Mouse (Mus musculus): ENCODE results near the gene Csk.

- TF ChIP-seq POLR2A (IDR thresholded peaks at IDR 0.05; ENCODE audit: control insufficient read depth in 1 of 2, insufficient read depth in 1 of 2, low read depth in 1 of 2, low read length in 2 of 2, poor library complexity in 1 of 2) (no peak), GABPA (IDR thresholded peaks at IDR 0.05; ENCODE audit: low read depth, low read length) (no peak), CTCF (IDR thresholded peaks at IDR 0.05 in 2 of 3, conservative IDR thresholded peaks at IDR 0.05 in 1 of 3; ENCODE audit: control insufficient read depth in 1 of 3, insufficient read depth in 1 of 3, low read depth in 2 of 3, low read length in 3 of 3, poor library complexity in 1 of 3, severe bottlenecking in 1 of 3) (no peak), EP300 (IDR thresholded peaks at IDR 0.05; ENCODE audit: low read depth in 1 of 2, low read length in 2 of 2) (no peak), RAD21 (IDR thresholded peaks at IDR 0.05; ENCODE audit: low read depth, low read length) (no peak), ELF1 (IDR thresholded peaks at IDR 0.05; ENCODE audit: low read depth, low read length) (no peak), ZC3H11A (IDR thresholded peaks at IDR 0.05; ENCODE audit: low read depth, low read length) (no peak), MEF2A (IDR thresholded peaks at IDR 0.05; ENCODE audit: extremely low read depth, insufficient replicate concordance, low read depth, low read length, poor library complexity, severe bottlenecking) (no peak), TBP (IDR thresholded peaks at IDR 0.05; ENCODE audit: low read depth, low read length) (no peak), GATA1 (IDR thresholded peaks at IDR 0.05; ENCODE audit: low read depth, low read length) (no peak), JUND (IDR thresholded peaks at IDR 0.05; ENCODE audit: low read depth, low read length) (no peak), NRF1 (IDR thresholded peaks at IDR 0.05; ENCODE audit: insufficient read depth, low read depth, low read length, poor library complexity, severe bottlenecking) (no peak), POLR2AphosphoS5 (IDR thresholded peaks at IDR 0.05; ENCODE audit: borderline replicate concordance, low read depth, low read length) (no peak)
Measured at GRCm38 (mm10) chr9:57656631-57657350, 3.4 kb upstream of the Csk start.

Data from MEL (cell line).